Mouse (Mus musculus) urinary bladder, postnatal 0 days (tissue): ENCODE results near the gene Krt84. TPM values are rescaled to one million over a fixed set of nuclear protein-coding genes. Genes with fewer than 3 reads are reported as not detected.

Experiments
- microRNA-seq: library from miRNA; unstranded; fragments of <30 nt; microRNA quantifications from one replicate; pipeline ENCODE4, GENCODE M21; 2016
- polyA plus RNA-seq: library from polyadenylated mRNA; unstranded; fragments of >200 nt; fragmentation: Nextera tagmentation; extraction: Ambion mirVana; gene quantifications from 2 replicates; pipeline ENCODE4 v1.2.1, GENCODE M21; 2015

Krt84 gene
- 0.06 TPM in 1 of 2 replicates, not detected in the other for polyA plus RNA-seq

GRCm38 (mm10) chr15:101532720-101533119, at the start of gene Krt84:
TSS of gene Krt84 (minus strand) at chr15:101532820.

DNA sequence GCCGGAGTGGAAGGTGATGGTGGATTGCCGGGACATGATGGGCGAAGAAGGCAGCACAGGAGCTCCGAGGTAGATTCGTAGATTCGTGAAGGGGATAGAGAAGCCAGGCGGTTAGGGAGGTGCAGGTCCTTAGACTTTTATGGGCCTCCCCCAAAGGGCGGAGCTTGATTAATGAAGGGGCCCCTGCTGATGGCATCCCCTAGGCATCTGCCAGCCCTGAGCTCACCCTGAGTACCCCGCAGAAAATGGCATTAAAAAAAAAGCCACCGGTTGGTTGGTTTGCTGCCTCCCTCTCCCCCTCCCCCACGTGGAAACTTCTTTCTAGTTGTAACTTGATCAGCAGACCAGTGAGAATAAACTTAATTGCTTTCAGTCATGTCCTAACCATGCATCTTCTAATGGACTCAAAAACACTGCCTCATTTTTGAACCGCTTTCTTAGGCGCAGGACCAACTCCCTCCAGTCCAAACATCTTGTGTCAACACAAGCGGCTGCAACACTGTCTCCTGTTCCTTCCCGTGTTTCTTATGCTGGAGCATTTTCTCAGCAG, 41.3 kb upstream of the Krt84 start, which contains the start of gene Krt75:
Gene Krt75, minus strand, starts transcription at position 109 of the 550 bp plus-strand sequence.

GRCm38 (mm10) chr15:101562850-101563249, 30.2 kb upstream of the Krt84 start, which contains the start of gene Krt90:
TSS of gene Krt90 (minus strand) at chr15:101562950.

DNA sequence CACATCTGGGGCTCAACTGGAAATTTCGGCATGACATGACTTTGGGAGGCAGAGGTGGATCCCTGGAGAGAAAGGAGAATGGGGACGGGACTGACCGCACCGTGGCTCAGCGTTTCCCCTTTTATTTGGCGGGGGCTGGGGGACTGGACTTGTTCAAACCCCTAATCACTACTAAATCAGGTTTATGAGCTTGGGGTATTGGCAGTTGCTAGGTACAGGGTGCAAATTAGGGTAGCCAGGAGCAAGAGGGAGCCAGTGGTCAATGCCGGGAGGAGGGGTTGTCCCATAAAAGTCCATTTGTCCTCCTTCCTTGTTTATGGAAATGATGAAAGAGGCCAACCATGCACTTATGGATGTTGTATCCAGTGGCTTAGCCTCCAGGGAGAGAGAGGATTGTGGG, 17.9 kb upstream of the Krt84 start, which contains the start of gene Krt82:
Gene Krt82, minus strand, starts transcription at position 101 of the 400 bp plus-strand sequence.

DNA sequence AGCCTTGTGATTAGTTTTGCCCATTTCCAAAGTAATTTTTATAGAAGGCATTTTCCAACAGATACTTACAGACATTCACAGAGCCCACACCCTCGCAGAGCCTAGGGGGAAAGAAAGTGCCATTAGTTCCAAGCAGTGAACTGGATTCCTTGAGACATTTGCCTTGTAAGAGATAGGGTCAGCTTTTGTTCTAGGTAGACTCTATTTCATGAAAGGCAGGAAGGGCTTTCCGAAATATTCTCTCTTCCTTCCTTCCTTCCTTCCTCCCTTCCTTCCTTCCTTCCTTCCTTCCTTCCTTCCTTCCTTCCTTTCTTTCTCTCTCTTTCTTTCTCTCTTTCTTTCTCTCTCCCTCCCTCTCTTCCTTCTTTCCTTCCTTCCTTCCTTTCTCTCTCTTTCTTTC, 15.5 kb downstream of the Krt84 start, which contains the start of gene Gm49425:
Gene Gm49425, minus strand, starts transcription at position 101 of the 400 bp plus-strand sequence.

DNA sequence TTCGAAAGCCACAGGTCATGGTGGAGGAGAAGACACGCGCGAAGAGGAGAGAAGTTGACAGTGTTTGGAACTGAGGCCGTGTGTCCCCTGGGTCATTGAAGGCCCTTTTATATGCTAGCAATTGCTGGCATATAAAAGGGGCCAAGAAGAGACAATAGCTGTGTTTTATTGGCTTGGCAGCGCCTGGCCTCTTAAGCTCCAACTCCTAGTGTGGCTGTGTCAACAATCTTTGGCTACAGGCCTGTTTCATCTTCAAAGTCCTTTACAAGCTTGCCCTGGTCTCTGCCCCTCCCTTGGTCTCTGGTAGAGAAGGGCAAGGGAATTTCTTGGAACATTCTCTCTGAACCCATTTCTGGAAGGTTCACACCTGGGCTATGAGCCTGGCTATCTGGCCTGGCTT, 41.2 kb downstream of the Krt84 start, which contains the start of gene Krt83:
Gene Krt83, minus strand, starts transcription at position 82 of the 400 bp plus-strand sequence.

Small RNA genes lying within 50 kb of the gene (microRNA-seq; reads per million reads assigned to microRNA genes)
- gene Gm44393 (not detected), gene Gm44460 (not detected)

Other genes with a start within 250 kb of the Krt84 start
- 40.7 and 49.5 TPM in 2 replicates for gene Atg101, start 248.5 kb downstream of the Krt84 start, polyA plus RNA-seq
- 5.5 and 11.7 TPM in 2 replicates for gene 6030408B16Rik, start 239.6 kb downstream of the Krt84 start, polyA plus RNA-seq
- 4.7 and 4.8 TPM in 2 replicates for gene Krt80, start 162.7 kb downstream of the Krt84 start, polyA plus RNA-seq
- gene Krt7, start 121.8 kb downstream of the Krt84 start, polyA plus RNA-seq, result 659 and 724 TPM in 2 replicates
- gene Krt87, start 94.0 kb downstream of the Krt84 start, polyA plus RNA-seq, result 0.05 and 0.11 TPM in 2 replicates
- not detected in 2 replicates for gene Krt88, start 85.1 kb downstream of the Krt84 start, polyA plus RNA-seq
- gene Krt81, start 69.1 kb downstream of the Krt84 start, polyA plus RNA-seq, result not detected in 2 replicates
- not detected in 2 replicates for gene Krt86, start 59.3 kb downstream of the Krt84 start, polyA plus RNA-seq
- gene Krt83, start 41.3 kb downstream of the Krt84 start, polyA plus RNA-seq, result 0.51 TPM in 1 of 2 replicates, not detected in the other
- not detected in 2 replicates for gene Gm49425, start 15.6 kb downstream of the Krt84 start, polyA plus RNA-seq
- not detected in 2 replicates for gene Krt82, start 17.8 kb upstream of the Krt84 start, polyA plus RNA-seq
- gene Krt90, start 30.1 kb upstream of the Krt84 start, polyA plus RNA-seq, result 0.43 and 1.2 TPM in 2 replicates
- 0.04 and 0.13 TPM in 2 replicates for gene Krt75, start 41.1 kb upstream of the Krt84 start, polyA plus RNA-seq
- not detected in 2 replicates for gene Gm5414, start 95.4 kb upstream of the Krt84 start, polyA plus RNA-seq
- not detected in 2 replicates for gene Gm5478, start 114.6 kb upstream of the Krt84 start, polyA plus RNA-seq
- gene Krt6b, start 147.5 kb upstream of the Krt84 start, polyA plus RNA-seq, result 0.21 TPM in 1 of 2 replicates, not detected in the other
- 2.0 and 4.7 TPM in 2 replicates for gene Krt6a, start 161.5 kb upstream of the Krt84 start, polyA plus RNA-seq
- 247 and 260 TPM in 2 replicates for gene Krt5, start 180.1 kb upstream of the Krt84 start, polyA plus RNA-seq
- gene Krt71, start 210.3 kb upstream of the Krt84 start, polyA plus RNA-seq, result not detected in 2 replicates